ENCODE assay signal across 15 mouse cellular contexts in genomic region chr11:77936846-77937245, GRCm38 (mm10). TPM values are rescaled to one million over a fixed set of nuclear protein-coding genes. Genes with fewer than 3 reads are reported as not detected.
A peak's percentile ranks its signal among the peaks of the same experiment; 100 is the strongest.
DNase-seq lines count a peak whose midpoint lies in the region; ATAC-seq and TF ChIP-seq lines count a peak whose summit lies in the region.
"Had no signal": no experiment of that assay in that cellular context is flagged by ENCODE, and none has a peak within 500 bp of the region (broad histone marks: within the 10 kb centered on the region; RNA-seq: fewer than 3 reads in every experiment).

No protein-coding gene starts in this region.

- peaks cover 20% of the 10 kb centered on the region for H3K27me3 ChIP-seq in hindbrain, embryonic 14.5 days (ENCODE audit: control insufficient read depth, insufficient read depth, low read length)
- peaks cover 50% of the 10 kb centered on the region for H3K27me3 ChIP-seq in neural tube, embryonic 15.5 days (replicated peaks)

- peak overlapping the region; percentile 87 for H3K4me2 ChIP-seq in hindbrain, embryonic 14.5 days (replicated peaks)
- peak overlapping the region; percentile 71 for H3K4me2 ChIP-seq in neural tube, embryonic 15.5 days
- H3K4me2 ChIP-seq: heart, embryonic 15.5 days; kidney, embryonic 15.5 days; liver, embryonic 11.5 days had no signal

- H3K4me1 ChIP-seq in hindbrain, embryonic 14.5 days (replicated peaks; ENCODE audit: control insufficient read depth, insufficient read depth, low read length) = peaks cover 62% of the 10 kb centered on the region
- peaks cover 83% of the 10 kb centered on the region for H3K4me1 ChIP-seq in neural tube, embryonic 15.5 days

- 7% methylated on average over 7 of the region's 8 CpGs for WGBS in hindbrain, embryonic 14.5 days
- 7% methylated on average over 8 of the region's 8 CpGs for WGBS in neural tube, embryonic 15.5 days

- H3K27ac ChIP-seq in layer of hippocampus, adult 2 months = peak overlapping the region; percentile 46; the same call in 1 of the 2 replicates
- 0 out of 2 replicates have a peak overlapping the region, but pooled peaks have one; percentile 17 for H3K27ac ChIP-seq in hindbrain, embryonic 14.5 days
- H3K27ac ChIP-seq in neural tube, embryonic 15.5 days (replicated peaks) = peak overlapping the region; percentile 34; the same call in 1 of the 2 replicates
- H3K27ac ChIP-seq: heart, embryonic 15.5 days; kidney, embryonic 15.5 days had no signal

- no peaks in the 10 kb centered on the region for H3K36me3 ChIP-seq in hindbrain, embryonic 14.5 days (replicated peaks; ENCODE audit: control insufficient read depth, insufficient read depth)
- H3K36me3 ChIP-seq in neural tube, embryonic 15.5 days = no peaks in the 10 kb centered on the region
- H3K36me3 ChIP-seq: heart, embryonic 15.5 days; kidney, embryonic 15.5 days had no signal

- no peaks in the 10 kb centered on the region for H3K9me3 ChIP-seq in hindbrain, embryonic 14.5 days (ENCODE audit: control insufficient read depth, low read length)
- no peaks in the 10 kb centered on the region for H3K9me3 ChIP-seq in neural tube, embryonic 15.5 days (replicated peaks)
- H3K9me3 ChIP-seq: heart, embryonic 15.5 days; kidney, embryonic 15.5 days had no signal

- DNase-seq in layer of hippocampus, adult 2 months (ENCODE audit: low spot score in 2 of 2) = no peak
- DNase-seq in layer of hippocampus, adult 18-20 months (ENCODE audit: low spot score in 2 of 2) = no peak
- DNase-seq in cerebellum, postnatal 36 days = peak; percentile 40 to 44
- DNase-seq in hindbrain, embryonic 14.5 days (ENCODE audit: low spot score) = no peak
- DNase-seq in frontal cortex, adult 2 months (ENCODE audit: extremely low spot score in 1 of 2, low spot score in 1 of 2) = no peak
- no peak for DNase-seq in spleen, adult 12 weeks (ENCODE audit: low spot score)
- DNase-seq: layer of hippocampus, adult 9-11 months; right cerebral cortex, adult 18-20 months had no signal

- TF ChIP-seq CTCF in layer of hippocampus, adult 2 months (conservative IDR thresholded peaks at IDR 0.05) = no peak

- no peak overlapping the region for H3K4me3 ChIP-seq in layer of hippocampus, adult 2 months
- H3K4me3 ChIP-seq in hindbrain, embryonic 14.5 days (replicated peaks; ENCODE audit: low read length) = 0 out of 2 replicates have a peak overlapping the region, but pooled peaks have one; percentile 11
- 0 out of 2 replicates have a peak overlapping the region, but pooled peaks have one; percentile 7 for H3K4me3 ChIP-seq in neural tube, embryonic 15.5 days (replicated peaks)
- H3K4me3 ChIP-seq: heart, embryonic 15.5 days; kidney, embryonic 15.5 days had no signal

- no peak for ATAC-seq in hindbrain, embryonic 14.5 days (ENCODE audit: low FRiP score)
- no peak for ATAC-seq in neural tube, embryonic 15.5 days (ENCODE audit: low FRiP score)
- ATAC-seq: activated CD4-positive, CD25-positive, alpha-beta regulatory T cell, adult 4 months had no signal

- peak overlapping the region; percentile 26; the same call in 1 of the 2 replicates for H3K9ac ChIP-seq in hindbrain, embryonic 14.5 days
- 0 out of 2 replicates have a peak overlapping the region, but pooled peaks have one; percentile 3 for H3K9ac ChIP-seq in neural tube, embryonic 15.5 days (replicated peaks)
- H3K9ac ChIP-seq: heart, embryonic 15.5 days; kidney, embryonic 15.5 days had no signal

RNA-seq across cellular contexts. Expression of gene Sez6, which starts 6.2 kb away (rescaled TPM):
- total RNA-seq in layer of hippocampus, adult 2 months (2021) = 100 to 1,000 TPM; 154 to 159 TPM
- total RNA-seq in layer of hippocampus, adult 18-20 months (2021) = 100 to 1,000 TPM; 161 to 167 TPM
- 110 TPM in 2 replicates for polyA plus RNA-seq in hindbrain, embryonic 14.5 days (2014; fragmentation: Nextera tagmentation; extraction: Ambion mirVana)
- polyA plus RNA-seq in neural tube, embryonic 15.5 days (2015; fragmentation: Nextera tagmentation; extraction: Ambion mirVana) = 101 and 123 TPM in 2 replicates
- 169 and 190 TPM in 2 replicates for polyA plus RNA-seq in frontal cortex, adult 2 months (2012; rRNA removed)
- total RNA-seq: megakaryocyte-erythroid progenitor cell, adult 5-6 weeks; neutrophil, adult 5-6 weeks had no signal

RNA-seq across cellular contexts. Expression of gene Pipox, which starts 43.0 kb away (rescaled TPM):
- total RNA-seq in layer of hippocampus, adult 2 months (2021) = 1 to 10 TPM in 1 of 2 experiments, under 1 TPM in 1; 0.84 to 1.2 TPM
- 1 to 10 TPM; 1.5 to 2.2 TPM for total RNA-seq in layer of hippocampus, adult 18-20 months (2021)
- polyA plus RNA-seq in hindbrain, embryonic 14.5 days (2014; fragmentation: Nextera tagmentation; extraction: Ambion mirVana) = 2.8 and 6.1 TPM in 2 replicates
- 5.4 and 5.5 TPM in 2 replicates for polyA plus RNA-seq in neural tube, embryonic 15.5 days (2015; fragmentation: Nextera tagmentation; extraction: Ambion mirVana)
- polyA plus RNA-seq in frontal cortex, adult 2 months (2012; rRNA removed) = 7.0 and 8.6 TPM in 2 replicates
- total RNA-seq: megakaryocyte-erythroid progenitor cell, adult 5-6 weeks; neutrophil, adult 5-6 weeks had no signal

RNA-seq across cellular contexts. Expression of gene Phf12, which starts 45.7 kb away (rescaled TPM):
- total RNA-seq in layer of hippocampus, adult 2 months (2021) = 10 to 100 TPM; 59.0 to 62.4 TPM
- 10 to 100 TPM; 52.6 to 55.4 TPM for total RNA-seq in layer of hippocampus, adult 18-20 months (2021)
- polyA plus RNA-seq in hindbrain, embryonic 14.5 days (2014; fragmentation: Nextera tagmentation; extraction: Ambion mirVana) = 14.2 and 15.4 TPM in 2 replicates
- 14.6 and 16.9 TPM in 2 replicates for polyA plus RNA-seq in neural tube, embryonic 15.5 days (2015; fragmentation: Nextera tagmentation; extraction: Ambion mirVana)
- 43.8 and 45.3 TPM in 2 replicates for polyA plus RNA-seq in frontal cortex, adult 2 months (2012; rRNA removed)

Comparison
In these comparisons a context has a peak if more than half of its experiments do, and no peak if none do; other contexts are left out.
1. DNase-seq: peak in cerebellum, postnatal 36 days (2 of 2); none in layer of hippocampus, adult 2 months (0 of 2), layer of hippocampus, adult 18-20 months (0 of 2), hindbrain, embryonic 14.5 days (single experiment), frontal cortex, adult 2 months (0 of 2) and spleen, adult 12 weeks (single experiment).
2. Peak in every context shown above with its lines, with median percentiles within 50 percentile points of each other: H3K27ac ChIP-seq.